Mouse (Mus musculus): Measurements from ENCODE around the gene Lpin3. TPM values are rescaled to one million over a fixed set of nuclear protein-coding genes. Genes with fewer than 3 reads are reported as not detected.

Lpin3 gene
- polyA plus RNA-seq, 1 experiment from 2014 or later, result 17.6 TPM

GRCm38 (mm10) chr2:160916714-160917113, 36.2 kb downstream of the Lpin3 start:
- 84% methylated on average over 8 of the region's 8 CpGs for WGBS
- H3K9ac ChIP-seq (ENCODE audit: low read length), result no peak overlapping the region
- ATAC-seq (ENCODE audit: insufficient read depth, low FRiP score), result no peak

DNA sequence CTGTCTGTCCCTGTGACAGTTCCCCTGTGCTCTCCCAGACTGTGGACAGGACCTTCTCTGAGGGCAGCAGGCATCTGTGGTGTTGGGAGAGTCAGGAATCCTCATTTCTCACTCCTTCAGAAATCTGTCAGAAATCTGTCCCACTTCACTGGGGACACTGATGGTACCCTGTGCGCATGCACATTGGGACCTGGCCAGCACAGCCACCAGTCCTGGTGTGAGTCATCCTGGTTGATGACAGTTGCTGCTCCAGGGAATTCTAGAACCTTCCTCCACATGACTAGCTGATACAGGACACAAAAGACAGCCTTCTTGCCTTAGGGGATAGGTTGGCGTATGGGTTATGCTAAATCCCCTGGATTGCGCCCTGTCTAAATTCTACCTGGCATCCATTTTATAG, 36.8 kb downstream of the Lpin3 start:
- Histone ChIP-seq H3K4me1 (ENCODE audit: control insufficient read depth, insufficient read depth, low read length) (peaks cover 11% of the 10 kb centered on the region; the same call in 1 of the 2 replicates), H3K9ac (ENCODE audit: low read length) (no peak overlapping the region), H3K9me3 (replicated peaks; ENCODE audit: control insufficient read depth, low read length) (no peaks in the 10 kb centered on the region), H3K4me3 (replicated peaks; ENCODE audit: low read length) (no peak overlapping the region), H3K27ac (ENCODE audit: low read length) (no peak overlapping the region), H3K4me2 (ENCODE audit: low read depth, low read length) (no peak overlapping the region), H3K27me3 (ENCODE audit: control insufficient read depth, insufficient read depth, low read length) (peaks cover 8% of the 10 kb centered on the region; the same call in 1 of the 2 replicates), H3K36me3 (ENCODE audit: control insufficient read depth, insufficient read depth, low read length) (no peaks in the 10 kb centered on the region)
- 92% methylated on average over 3 of the region's 3 CpGs for WGBS
- no peak for ATAC-seq (ENCODE audit: insufficient read depth, low FRiP score)

More at GRCm38 (mm10) chr2:160916714-160917113, 36.2 kb downstream of the Lpin3 start:
- Histone ChIP-seq H3K27me3 (ENCODE audit: control insufficient read depth, insufficient read depth, low read length) (peaks cover 11% of the 10 kb centered on the region; the same call in 1 of the 2 replicates), H3K36me3 (ENCODE audit: control insufficient read depth, insufficient read depth, low read length) (no peaks in the 10 kb centered on the region), H3K9me3 (replicated peaks; ENCODE audit: control insufficient read depth, low read length) (no peaks in the 10 kb centered on the region), H3K4me3 (replicated peaks; ENCODE audit: low read length) (no peak overlapping the region), H3K4me2 (ENCODE audit: low read depth, low read length) (no peak overlapping the region), H3K27ac (ENCODE audit: low read length) (peak overlapping the region; percentile 60; the same call in 1 of the 2 replicates), H3K4me1 (ENCODE audit: control insufficient read depth, insufficient read depth, low read length) (peaks cover 11% of the 10 kb centered on the region; the same call in 1 of the 2 replicates)

- Histone ChIP-seq H3K4me1 (ENCODE audit: control insufficient read depth, insufficient read depth, low read length) (peaks cover 11% of the 10 kb centered on the region; the same call in 1 of the 2 replicates), H3K9ac (ENCODE audit: low read length) (no peak overlapping the region), H3K36me3 (ENCODE audit: control insufficient read depth, insufficient read depth, low read length) (no peaks in the 10 kb centered on the region), H3K27me3 (ENCODE audit: control insufficient read depth, insufficient read depth, low read length) (no peaks in the 10 kb centered on the region), H3K9me3 (replicated peaks; ENCODE audit: control insufficient read depth, low read length) (no peaks in the 10 kb centered on the region), H3K4me2 (ENCODE audit: low read depth, low read length) (no peak overlapping the region), H3K4me3 (replicated peaks; ENCODE audit: low read length) (no peak overlapping the region), H3K27ac (ENCODE audit: low read length) (no peak overlapping the region)
- no peak for ATAC-seq (ENCODE audit: insufficient read depth, low FRiP score)
- WGBS, result 57% methylated on average over 8 of the region's 8 CpGs
Observed at GRCm38 (mm10) chr2:160918154-160918929, 37.9 kb downstream of the Lpin3 start.

DNA sequence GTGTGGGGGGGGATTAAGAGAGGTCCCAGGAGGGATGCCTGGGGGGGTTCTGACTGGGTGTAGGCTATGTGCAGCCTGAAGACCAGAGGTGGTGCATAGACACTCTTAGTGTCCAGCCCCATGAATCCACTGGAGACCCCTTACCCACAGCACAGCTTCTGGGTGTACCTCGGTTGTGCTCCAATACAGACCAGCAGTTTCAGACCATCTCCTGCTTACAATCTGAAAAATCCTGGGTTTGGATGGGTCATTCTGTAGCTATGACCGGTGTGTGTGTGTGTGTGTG, 38.4 kb downstream of the Lpin3 start:
- H3K4me2 ChIP-seq (ENCODE audit: low read depth, low read length), result no peak overlapping the region
- no peaks in the 10 kb centered on the region for H3K9me3 ChIP-seq (replicated peaks; ENCODE audit: control insufficient read depth, low read length)
- WGBS, result 71% methylated on average over 2 of the region's 2 CpGs
- H3K4me1 ChIP-seq (ENCODE audit: control insufficient read depth, insufficient read depth, low read length), result peaks cover 11% of the 10 kb centered on the region; the same call in 1 of the 2 replicates
- H3K36me3 ChIP-seq (ENCODE audit: control insufficient read depth, insufficient read depth, low read length), result no peaks in the 10 kb centered on the region
- no peak overlapping the region for H3K9ac ChIP-seq (ENCODE audit: low read length)
- H3K4me3 ChIP-seq (replicated peaks; ENCODE audit: low read length), result no peak overlapping the region
- no peak overlapping the region for H3K27ac ChIP-seq (ENCODE audit: low read length)
- no peaks in the 10 kb centered on the region for H3K27me3 ChIP-seq (ENCODE audit: control insufficient read depth, insufficient read depth, low read length)
- ATAC-seq (ENCODE audit: insufficient read depth, low FRiP score), result no peak

- Histone ChIP-seq H3K27me3 (ENCODE audit: control insufficient read depth, insufficient read depth, low read length) (no peaks in the 10 kb centered on the region), H3K36me3 (ENCODE audit: control insufficient read depth, insufficient read depth, low read length) (no peaks in the 10 kb centered on the region), H3K9me3 (replicated peaks; ENCODE audit: control insufficient read depth, low read length) (no peaks in the 10 kb centered on the region), H3K4me3 (replicated peaks; ENCODE audit: low read length) (no peak overlapping the region), H3K4me2 (ENCODE audit: low read depth, low read length) (no peak overlapping the region), H3K4me1 (ENCODE audit: control insufficient read depth, insufficient read depth, low read length) (0 out of 2 replicates have a peak, but pooled peaks cover 2% of the 10 kb centered on the region), H3K27ac (ENCODE audit: low read length) (no peak overlapping the region), H3K9ac (ENCODE audit: low read length) (no peak overlapping the region)
- WGBS, result 39% methylated on average over 6 of the region's 7 CpGs
- ATAC-seq (ENCODE audit: insufficient read depth, low FRiP score), result no peak
Observed at GRCm38 (mm10) chr2:160921285-160921684, 40.8 kb downstream of the Lpin3 start.

- 66% methylated on average over 9 of the region's 9 CpGs for WGBS
- Histone ChIP-seq H3K4me3 (replicated peaks; ENCODE audit: low read length) (no peak overlapping the region), H3K4me2 (ENCODE audit: low read depth, low read length) (no peak overlapping the region), H3K27me3 (ENCODE audit: control insufficient read depth, insufficient read depth, low read length) (no peaks in the 10 kb centered on the region), H3K4me1 (ENCODE audit: control insufficient read depth, insufficient read depth, low read length) (no peaks in the 10 kb centered on the region), H3K9me3 (replicated peaks; ENCODE audit: control insufficient read depth, low read length) (no peaks in the 10 kb centered on the region), H3K9ac (ENCODE audit: low read length) (no peak overlapping the region), H3K27ac (ENCODE audit: low read length) (no peak overlapping the region), H3K36me3 (ENCODE audit: control insufficient read depth, insufficient read depth, low read length) (no peaks in the 10 kb centered on the region)
- ATAC-seq (ENCODE audit: insufficient read depth, low FRiP score), result no peak
Observed at GRCm38 (mm10) chr2:160925203-160925602, 44.7 kb downstream of the Lpin3 start.

GRCm38 (mm10) chr2:160931378-160931777, 50.9 kb downstream of the Lpin3 start:
- Histone ChIP-seq H3K4me3 (replicated peaks; ENCODE audit: low read length) (no peak overlapping the region), H3K27ac (ENCODE audit: low read length) (no peak overlapping the region), H3K4me1 (ENCODE audit: control insufficient read depth, insufficient read depth, low read length) (0 out of 2 replicates have a peak, but pooled peaks cover 6% of the 10 kb centered on the region), H3K36me3 (ENCODE audit: control insufficient read depth, insufficient read depth, low read length) (no peaks in the 10 kb centered on the region), H3K9me3 (replicated peaks; ENCODE audit: control insufficient read depth, low read length) (0 out of 2 replicates have a peak, but pooled peaks cover 4% of the 10 kb centered on the region), H3K4me2 (ENCODE audit: low read depth, low read length) (no peak overlapping the region), H3K27me3 (ENCODE audit: control insufficient read depth, insufficient read depth, low read length) (no peaks in the 10 kb centered on the region), H3K9ac (ENCODE audit: low read length) (no peak overlapping the region)
- WGBS, result 92% methylated on average over 5 of the region's 5 CpGs
- no peak for ATAC-seq (ENCODE audit: insufficient read depth, low FRiP score)

DNA sequence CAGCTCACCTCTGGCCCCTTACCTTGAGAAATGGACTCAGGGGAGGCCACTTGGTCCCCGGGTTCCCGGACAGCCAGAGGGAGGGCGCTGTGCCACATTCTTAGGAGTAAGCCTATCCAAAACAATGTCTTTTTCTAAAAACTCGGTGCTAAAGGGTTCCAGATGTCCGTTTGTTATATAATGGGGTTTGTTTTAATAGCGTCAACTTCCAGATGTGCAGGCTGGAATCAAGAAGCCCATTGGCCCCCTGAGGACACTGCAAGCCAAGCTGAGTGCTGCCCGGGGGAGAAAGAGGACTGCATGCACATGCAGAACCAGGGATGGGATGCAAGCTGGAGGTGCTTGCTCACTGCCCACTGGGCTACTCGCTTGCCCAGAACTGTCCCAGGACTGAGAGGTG, 51.9 kb downstream of the Lpin3 start:
- H3K36me3 ChIP-seq (ENCODE audit: control insufficient read depth, insufficient read depth, low read length), result no peaks in the 10 kb centered on the region
- H3K9me3 ChIP-seq (replicated peaks; ENCODE audit: control insufficient read depth, low read length), result 0 out of 2 replicates have a peak, but pooled peaks cover 4% of the 10 kb centered on the region
- no peak overlapping the region for H3K9ac ChIP-seq (ENCODE audit: low read length)
- H3K27me3 ChIP-seq (ENCODE audit: control insufficient read depth, insufficient read depth, low read length), result no peaks in the 10 kb centered on the region
- H3K27ac ChIP-seq (ENCODE audit: low read length), result no peak overlapping the region
- 42% methylated on average over 8 of the region's 8 CpGs for WGBS
- ATAC-seq (ENCODE audit: insufficient read depth, low FRiP score), result peak; percentile 60; the same call in 1 of the 2 replicates
- H3K4me1 ChIP-seq (ENCODE audit: control insufficient read depth, insufficient read depth, low read length), result 0 out of 2 replicates have a peak, but pooled peaks cover 6% of the 10 kb centered on the region
- no peak overlapping the region for H3K4me3 ChIP-seq (replicated peaks; ENCODE audit: low read length)
- H3K4me2 ChIP-seq (ENCODE audit: low read depth, low read length), result no peak overlapping the region

DNA sequence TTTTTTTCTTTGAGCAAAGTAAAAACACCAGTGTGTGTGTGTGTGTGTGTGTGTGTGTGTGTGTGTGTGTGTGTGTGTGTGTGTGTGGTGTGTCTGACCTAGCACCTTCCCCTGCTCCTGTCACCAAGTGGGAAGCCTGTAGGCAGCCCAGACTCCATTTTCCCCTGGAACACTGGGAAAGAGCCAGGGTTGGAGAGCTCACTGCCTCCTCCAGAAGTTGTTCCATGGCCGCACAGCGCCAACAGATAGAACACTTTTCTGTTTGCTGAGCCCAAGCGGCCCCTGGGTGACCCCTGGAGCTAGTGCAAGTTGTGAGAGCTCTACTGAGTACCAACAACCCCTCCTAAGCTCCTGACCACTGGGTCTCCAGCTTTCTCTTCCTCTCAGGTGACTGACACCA, 52.5 kb downstream of the Lpin3 start:
- 0 out of 2 replicates have a peak, but pooled peaks cover 6% of the 10 kb centered on the region for H3K4me1 ChIP-seq (ENCODE audit: control insufficient read depth, insufficient read depth, low read length)
- H3K9ac ChIP-seq (ENCODE audit: low read length), result no peak overlapping the region
- no peak for ATAC-seq (ENCODE audit: insufficient read depth, low FRiP score)

More for the DNA sequence above, 52.5 kb downstream of the Lpin3 start:
- Histone ChIP-seq H3K27ac (ENCODE audit: low read length) (no peak overlapping the region), H3K36me3 (ENCODE audit: control insufficient read depth, insufficient read depth, low read length) (no peaks in the 10 kb centered on the region), H3K4me3 (replicated peaks; ENCODE audit: low read length) (no peak overlapping the region), H3K27me3 (ENCODE audit: control insufficient read depth, insufficient read depth, low read length) (no peaks in the 10 kb centered on the region), H3K4me2 (ENCODE audit: low read depth, low read length) (no peak overlapping the region), H3K9me3 (replicated peaks; ENCODE audit: control insufficient read depth, low read length) (0 out of 2 replicates have a peak, but pooled peaks cover 4% of the 10 kb centered on the region)
- WGBS, result 58% methylated on average over 3 of the region's 3 CpGs
